Mouse (Mus musculus) kidney, embryonic 15.5 days (tissue): ENCODE data around the gene Lrrc18. TPM values are rescaled to one million over a fixed set of nuclear protein-coding genes. Genes with fewer than 3 reads are reported as not detected.

Experiments used
- ATAC-seq: fragments of 200-750 bp; cut with Nextera tagmentation; replicated peaks from 2 replicates; pipeline ENCODE4 v1.8.0; 2017; ENCODE audit warnings: moderate TSS enrichment; ENCODE audit not compliant: low FRiP score
- H3K27ac ChIP-seq: fragments of 300-500 bp; sonication (generic); 2 replicates; pipeline ENCODE4 v1.5.1; 2015; ENCODE audit warnings: mild to moderate bottlenecking, inconsistent platforms
- H3K27me3 ChIP-seq: fragments of 300-500 bp; sonication (generic); 2 replicates; pipeline ENCODE4 v1.6.1; 2015; ENCODE audit warnings: inconsistent platforms
- H3K36me3 ChIP-seq: fragments of 300-500 bp; sonication (generic); 2 replicates; pipeline ENCODE4 v1.6.1; 2015; ENCODE audit warnings: inconsistent platforms
- H3K4me1 ChIP-seq: fragments of 300-500 bp; sonication (generic); 2 replicates; pipeline ENCODE4 v1.6.1; 2015; ENCODE audit warnings: inconsistent platforms
- H3K4me2 ChIP-seq: fragments of 300-500 bp; sonication (generic); 2 replicates; pipeline ENCODE4 v1.6.1; 2015; ENCODE audit warnings: moderate library complexity, mild to moderate bottlenecking, inconsistent platforms
- H3K4me3 ChIP-seq: fragments of 300-500 bp; sonication (generic); replicated peaks from 2 replicates; pipeline ENCODE4 v1.5.1; 2015; ENCODE audit warnings: mild to moderate bottlenecking, inconsistent platforms
- H3K9ac ChIP-seq: fragments of 300-500 bp; sonication (generic); 2 replicates; pipeline ENCODE4 v1.6.1; 2015; ENCODE audit warnings: mild to moderate bottlenecking, inconsistent platforms
- H3K9me3 ChIP-seq: fragments of 300-500 bp; sonication (generic); replicated peaks from 2 replicates; pipeline ENCODE4 v1.6.1; 2016; ENCODE audit warnings: inconsistent platforms
- WGBS: fragments of 180-500 bp; shearing (Covaris S2); methylation state at CpG from one replicate; pipeline ENCODE4 v1.1.7; 2015; ENCODE audit warnings: mixed read lengths; 5-methylcytosine and 5-hydroxymethylcytosine counted together
- polyA plus RNA-seq: library from polyadenylated mRNA; unstranded; fragments of >200 nt; fragmentation: Nextera tagmentation; extraction: Ambion mirVana; gene quantifications from 2 replicates; pipeline ENCODE4 v1.2.1, GENCODE M21; 2015

The Lrrc18 gene
- polyA plus RNA-seq, 1 experiment from 2014 or later = 0.60 TPM

- Histone ChIP-seq H3K4me1 (no peaks in the 10 kb centered on the region), H3K4me2 (no peak overlapping the region), H3K36me3 (no peaks in the 10 kb centered on the region), H3K27ac (no peak overlapping the region), H3K4me3 (no peak overlapping the region), H3K9ac (no peak overlapping the region), H3K9me3 (no peaks in the 10 kb centered on the region), H3K27me3 (no peaks in the 10 kb centered on the region)
- 72% methylated on average over 5 of the region's 5 CpGs for WGBS
- ATAC-seq = no peak
These were observed 71.8 kb downstream of the Lrrc18 start for GRCm38 (mm10) chr14:33062996-33063395.

Other genes with a start within 250 kb of the Lrrc18 start
- 0.85 and 1.1 TPM in 2 replicates for gene Tmem273, start 205.4 kb upstream of the Lrrc18 start, polyA plus RNA-seq
- gene Fam170b, start 157.4 kb upstream of the Lrrc18 start, polyA plus RNA-seq = 0.06 and 0.13 TPM in 2 replicates
- 35.8 and 39.7 TPM in 2 replicates for gene Vstm4, start 134.6 kb upstream of the Lrrc18 start, polyA plus RNA-seq
- gene Wdfy4, start 194.1 kb downstream of the Lrrc18 start, polyA plus RNA-seq = 0.18 and 0.22 TPM in 2 replicates
- gene Arhgap22, start 222.6 kb downstream of the Lrrc18 start, polyA plus RNA-seq = 3.5 and 4.1 TPM in 2 replicates